Mouse (Mus musculus) thymus, adult 2 months (tissue): ENCODE results near the gene Grcc10.

Experiments used
- CTCF ChIP-seq: fragments of 200-500 bp; IDR thresholded peaks from 2 replicates; pipeline ENCODE4 v1.5.1; 2012; ENCODE audit warnings: mild to moderate bottlenecking, control low read depth, low read length, moderate library complexity, borderline replicate concordance; ENCODE audit not compliant: control insufficient read depth, poor library complexity, insufficient read depth; ENCODE audit errors: extremely low read depth
- POLR2A ChIP-seq: fragments of 200-500 bp; IDR thresholded peaks from 2 replicates; pipeline ENCODE4 v1.6.1; 2012; ENCODE audit warnings: mild to moderate bottlenecking, low read length, control low read depth, moderate library complexity; ENCODE audit not compliant: control insufficient read depth, poor library complexity, insufficient read depth; ENCODE audit errors: extremely low read depth

- no peak for TF ChIP-seq CTCF
- TF ChIP-seq POLR2A, result no peak
Observed at GRCm38 (mm10) chr6:124744755-124745321, 3.7 kb upstream of the Grcc10 start.
